Mouse (Mus musculus) ES-Bruce4 (cell line): ENCODE results near the gene Vcam1.

Experiments used
- CTCF ChIP-seq: IDR thresholded peaks from one replicate; pipeline ENCODE4 v1.8.1; 2011; ENCODE audit warnings: low read depth, low read length
- POLR2A ChIP-seq: IDR thresholded peaks from one replicate; pipeline ENCODE4 v1.8.1; 2011; ENCODE audit warnings: low read length; ENCODE audit not compliant: insufficient read depth

DNA sequence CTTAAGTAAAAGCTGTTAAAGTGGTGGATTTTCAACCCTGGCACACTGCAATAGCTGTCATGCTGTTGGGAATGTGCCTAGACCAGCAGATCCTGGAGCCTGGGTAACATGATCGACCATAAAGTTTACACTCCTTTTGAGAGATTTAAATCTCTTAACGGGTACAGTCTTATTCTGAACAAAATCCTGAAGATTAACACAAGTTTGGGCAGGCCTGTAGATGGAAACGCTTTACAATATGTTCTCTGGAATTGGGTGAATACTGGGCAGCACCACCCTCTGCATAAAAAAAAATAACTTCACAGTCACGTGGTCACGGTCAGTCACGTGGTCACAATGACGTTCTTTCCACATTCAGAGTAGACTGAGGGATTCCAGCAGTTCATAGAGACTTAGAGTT lies 10.3 kb downstream of the Vcam1 start:
- TF ChIP-seq CTCF (no peak), POLR2A (no peak)
